Mouse (Mus musculus) embryonic fibroblast, embryonic 13.5 days (primary cell): ENCODE data around the gene St3gal6.

ENCODE experiments used
- CTCF ChIP-seq: IDR thresholded peaks from 2 replicates; pipeline ENCODE4 v1.5.1; 2011; ENCODE audit warnings: mild to moderate bottlenecking, control low read depth, low read length, moderate library complexity, borderline replicate concordance; ENCODE audit not compliant: insufficient read depth
- POLR2A ChIP-seq: IDR thresholded peaks from 2 replicates; pipeline ENCODE4 v1.6.1; 2011; ENCODE audit warnings: low read depth, mild to moderate bottlenecking, control low read depth, low read length, moderate library complexity

- TF ChIP-seq POLR2A = no peak
- TF ChIP-seq CTCF = no peak
Measured at GRCm38 (mm10) chr16:58546128-58546527, 22.1 kb upstream of the St3gal6 start.
